Comparison of ENCODE assay signal across 11 mouse cellular contexts in genomic region chr6:139461094-139461493, GRCm38 (mm10). TPM values are rescaled to one million over a fixed set of nuclear protein-coding genes. Genes with fewer than 3 reads are reported as not detected.
DNase-seq lines count a peak whose midpoint lies in the region; ATAC-seq and TF ChIP-seq lines count a peak whose summit lies in the region.
"Had no signal": no experiment of that assay in that cellular context is flagged by ENCODE, and none has a peak within 500 bp of the region (broad histone marks: within the 10 kb centered on the region; RNA-seq: fewer than 3 reads in every experiment).

No protein-coding gene starts in this region.

- no peak overlapping the region for H3K27ac ChIP-seq in kidney, postnatal 0 days
- H3K27ac ChIP-seq: embryonic facial prominence, embryonic 13.5 days; macrophage had no signal

- no peak for ATAC-seq in kidney, postnatal 0 days (replicated peaks; ENCODE audit: low FRiP score, low read depth)

- no peak overlapping the region for H3K4me2 ChIP-seq in kidney, postnatal 0 days (ENCODE audit: low read length)
- H3K4me2 ChIP-seq: embryonic facial prominence, embryonic 13.5 days had no signal

- H3K9ac ChIP-seq in kidney, postnatal 0 days (ENCODE audit: low read depth, low read length), result no peak overlapping the region
- H3K9ac ChIP-seq: embryonic facial prominence, embryonic 13.5 days had no signal

- WGBS in kidney, postnatal 0 days, result 41% methylated on average over 5 of the region's 5 CpGs

- DNase-seq in kidney, postnatal 0 days (ENCODE audit: low spot score), result peak; percentile 31
- DNase-seq in kidney, postnatal 25 days, result no peak
- DNase-seq in right cerebral cortex, adult 18-20 months, result peak; percentile 24
- DNase-seq in right cerebral cortex, postnatal 4 days, result no peak
- DNase-seq in embryo, embryonic 10.5 days (ENCODE audit: low spot score), result peak; percentile 64
- no peak for DNase-seq in neural tube, embryonic 10.5 days (ENCODE audit: extremely low spot score, low spot score)
- DNase-seq in testis, postnatal 10 days (ENCODE audit: low spot score), result no peak

- H3K4me1 ChIP-seq in kidney, postnatal 0 days (replicated peaks; ENCODE audit: insufficient read depth, low read length), result no peaks in the 10 kb centered on the region
- H3K4me1 ChIP-seq: embryonic facial prominence, embryonic 13.5 days had no signal

- no peaks in the 10 kb centered on the region for H3K27me3 ChIP-seq in kidney, postnatal 0 days (ENCODE audit: insufficient read depth, low read length)
- H3K27me3 ChIP-seq: embryonic facial prominence, embryonic 13.5 days had no signal

- H3K36me3 ChIP-seq in kidney, postnatal 0 days (ENCODE audit: insufficient read depth, low read length), result no peaks in the 10 kb centered on the region
- H3K36me3 ChIP-seq: embryonic facial prominence, embryonic 13.5 days had no signal

- H3K9me3 ChIP-seq in kidney, postnatal 0 days (replicated peaks; ENCODE audit: low read length), result no peaks in the 10 kb centered on the region
- H3K9me3 ChIP-seq: embryonic facial prominence, embryonic 13.5 days had no signal

- peak; percentile 60 for TF ChIP-seq CTCF in kidney, postnatal 0 days (IDR thresholded peaks at IDR 0.05; ENCODE audit: low read depth)

- H3K4me3 ChIP-seq in kidney, postnatal 0 days (replicated peaks; ENCODE audit: low read depth, low read length), result no peak overlapping the region
- H3K4me3 ChIP-seq: embryonic facial prominence, embryonic 13.5 days had no signal

RNA-seq across cellular contexts. Expression of gene Rergl, which starts 40.7 kb away (rescaled TPM):
- 10.8 and 14.7 TPM in 2 replicates for polyA plus RNA-seq in kidney, postnatal 0 days (2015; fragmentation: Nextera tagmentation; extraction: Ambion mirVana)
- polyA plus RNA-seq: embryonic facial prominence, embryonic 13.5 days; limb, embryonic 11.5 days; macrophage; neural tube, embryonic 11.5 days had no signal

Comparison
In these comparisons a context has a peak if more than half of its experiments do, and no peak if none do; other contexts are left out.
1. DNase-seq: peak in kidney, postnatal 0 days (single experiment), right cerebral cortex, adult 18-20 months (single experiment) and embryo, embryonic 10.5 days (single experiment); none in kidney, postnatal 25 days (0 of 2), right cerebral cortex, postnatal 4 days (single experiment), neural tube, embryonic 10.5 days (single experiment) and testis, postnatal 10 days (single experiment).